Comparison of ENCODE assay signal across 9 mouse cellular contexts in genomic region chr11:61024996-61025395, GRCm38 (mm10). TPM values are rescaled to one million over a fixed set of nuclear protein-coding genes. Genes with fewer than 3 reads are reported as not detected.
A peak's percentile ranks its signal among the peaks of the same experiment; 100 is the strongest.
DNase-seq lines count a peak whose midpoint lies in the region; ATAC-seq and TF ChIP-seq lines count a peak whose summit lies in the region.
"Had no signal": no experiment of that assay in that cellular context is flagged by ENCODE, and none has a peak within 500 bp of the region (broad histone marks: within the 10 kb centered on the region; RNA-seq: fewer than 3 reads in every experiment).

No protein-coding gene starts in this region.

- H3K4me2 ChIP-seq in intestine, embryonic 14.5 days (ENCODE audit: low read length): no peak overlapping the region
- no peak overlapping the region for H3K4me2 ChIP-seq in intestine, postnatal 0 days (replicated peaks; ENCODE audit: low read depth)
- peak overlapping the region; percentile 68 for H3K4me2 ChIP-seq in heart, postnatal 0 days (ENCODE audit: low read depth, low read length)
- peak overlapping the region; percentile 77 for H3K4me2 ChIP-seq in neural tube, embryonic 13.5 days

- no peak for TF ChIP-seq EP300 in heart, postnatal 0 days (IDR thresholded peaks at IDR 0.05; ENCODE audit: low read depth)

- H3K36me3 ChIP-seq in intestine, embryonic 14.5 days (ENCODE audit: control insufficient read depth, insufficient read depth, low read length): no peaks in the 10 kb centered on the region
- H3K36me3 ChIP-seq in intestine, postnatal 0 days (ENCODE audit: control insufficient read depth, insufficient read depth): no peaks in the 10 kb centered on the region
- no peaks in the 10 kb centered on the region for H3K36me3 ChIP-seq in heart, postnatal 0 days (replicated peaks; ENCODE audit: control insufficient read depth, insufficient read depth, low read length)
- no peaks in the 10 kb centered on the region for H3K36me3 ChIP-seq in neural tube, embryonic 13.5 days
- H3K36me3 ChIP-seq in thymus, adult 2 months (ENCODE audit: control insufficient read depth, insufficient read depth, low read length): no peaks in the 10 kb centered on the region

- TF ChIP-seq CTCF in intestine, postnatal 0 days (IDR thresholded peaks at IDR 0.05; ENCODE audit: low read depth): no peak
- no peak for TF ChIP-seq CTCF in heart, postnatal 0 days (IDR thresholded peaks at IDR 0.05; ENCODE audit: low read depth)
- TF ChIP-seq CTCF in thymus, adult 2 months (IDR thresholded peaks at IDR 0.05; ENCODE audit: borderline replicate concordance, control insufficient read depth, extremely low read depth, insufficient read depth, low read length, poor library complexity): no peak

- peaks cover 57% of the 10 kb centered on the region for H3K27me3 ChIP-seq in intestine, embryonic 14.5 days (replicated peaks; ENCODE audit: control insufficient read depth, insufficient read depth, low read length)
- H3K27me3 ChIP-seq in intestine, postnatal 0 days (replicated peaks; ENCODE audit: control insufficient read depth, insufficient read depth, low read length): peaks cover 39% of the 10 kb centered on the region
- peaks cover 34% of the 10 kb centered on the region for H3K27me3 ChIP-seq in heart, postnatal 0 days (ENCODE audit: control insufficient read depth, insufficient read depth, low read length)
- H3K27me3 ChIP-seq in neural tube, embryonic 13.5 days: peaks cover 61% of the 10 kb centered on the region
- no peaks in the 10 kb centered on the region; the same call in 1 of the 2 replicates for H3K27me3 ChIP-seq in thymus, adult 2 months (ENCODE audit: control insufficient read depth, insufficient read depth, low read length)

- no peaks in the 10 kb centered on the region for H3K9me3 ChIP-seq in intestine, embryonic 14.5 days (ENCODE audit: control insufficient read depth, low read length)
- H3K9me3 ChIP-seq in intestine, postnatal 0 days (ENCODE audit: control insufficient read depth): no peaks in the 10 kb centered on the region
- no peaks in the 10 kb centered on the region for H3K9me3 ChIP-seq in heart, postnatal 0 days (replicated peaks; ENCODE audit: control insufficient read depth, low read length)
- H3K9me3 ChIP-seq in neural tube, embryonic 13.5 days: no peaks in the 10 kb centered on the region

- WGBS in intestine, embryonic 14.5 days: 46% methylated on average over 6 of the region's 6 CpGs
- WGBS in intestine, postnatal 0 days: 65% methylated on average over 6 of the region's 6 CpGs
- WGBS in heart, postnatal 0 days: 30% methylated on average over 6 of the region's 6 CpGs
- WGBS in neural tube, embryonic 13.5 days: 42% methylated on average over 6 of the region's 6 CpGs
- WGBS in thymus, adult 2 months: 76% methylated on average over 6 of the region's 6 CpGs

- no peak overlapping the region for H3K4me3 ChIP-seq in intestine, embryonic 14.5 days (ENCODE audit: low read depth, low read length)
- H3K4me3 ChIP-seq in intestine, postnatal 0 days (ENCODE audit: low read depth, low read length): no peak overlapping the region
- H3K4me3 ChIP-seq in heart, postnatal 0 days (ENCODE audit: low read depth, low read length): peak overlapping the region; percentile 7; the same call in 1 of the 2 replicates
- H3K4me3 ChIP-seq in neural tube, embryonic 13.5 days: 0 out of 2 replicates have a peak overlapping the region, but pooled peaks have one; percentile 2
- H3K4me3 ChIP-seq in thymus, adult 2 months (ENCODE audit: control insufficient read depth, insufficient read depth, low read length): no peak overlapping the region

- no peak overlapping the region for H3K27ac ChIP-seq in intestine, embryonic 14.5 days (ENCODE audit: low read depth)
- no peak overlapping the region for H3K27ac ChIP-seq in intestine, postnatal 0 days (ENCODE audit: low read depth, low read length)
- peak overlapping the region; percentile 90 for H3K27ac ChIP-seq in heart, postnatal 0 days (ENCODE audit: low read depth)
- peak overlapping the region; percentile 61 for H3K27ac ChIP-seq in neural tube, embryonic 13.5 days (replicated peaks)
- H3K27ac ChIP-seq in thymus, adult 2 months (ENCODE audit: control insufficient read depth, insufficient read depth, low read length): no peak overlapping the region

- H3K4me1 ChIP-seq in intestine, embryonic 14.5 days (replicated peaks; ENCODE audit: control insufficient read depth, insufficient read depth, low read length): peaks cover 8% of the 10 kb centered on the region; the same call in 1 of the 2 replicates
- no peaks in the 10 kb centered on the region for H3K4me1 ChIP-seq in intestine, postnatal 0 days (replicated peaks; ENCODE audit: control insufficient read depth, insufficient read depth, low read length)
- H3K4me1 ChIP-seq in heart, postnatal 0 days (ENCODE audit: control insufficient read depth, insufficient read depth): peaks cover 54% of the 10 kb centered on the region
- peaks cover 69% of the 10 kb centered on the region for H3K4me1 ChIP-seq in neural tube, embryonic 13.5 days (replicated peaks)
- H3K4me1 ChIP-seq in thymus, adult 2 months (replicated peaks; ENCODE audit: control insufficient read depth, insufficient read depth, low read length): peaks cover 2% of the 10 kb centered on the region

- ATAC-seq in intestine, embryonic 14.5 days (replicated peaks; ENCODE audit: low FRiP score, low TSS enrichment, low read depth): 0 out of 2 replicates have a peak, but pooled peaks have one; percentile 26
- ATAC-seq in intestine, postnatal 0 days: no peak
- ATAC-seq in heart, postnatal 0 days (ENCODE audit: insufficient read depth, low read depth): peak; percentile 59
- peak; percentile 41; the same call in 1 of the 2 replicates for ATAC-seq in neural tube, embryonic 13.5 days (ENCODE audit: low read depth)
- ATAC-seq: activated CD4-positive, CD25-positive, alpha-beta regulatory T cell, adult 4 months had no signal

- TF ChIP-seq POLR2A in thymus, adult 2 months (IDR thresholded peaks at IDR 0.05; ENCODE audit: control insufficient read depth, extremely low read depth, insufficient read depth, low read length, poor library complexity): no peak

- DNase-seq in intestine, embryonic 14.5 days (ENCODE audit: low spot score): no peak
- DNase-seq in cerebellum, adult 8-10 months: peak; percentile 73
- DNase-seq in heart, postnatal 0 days (ENCODE audit: low spot score): peak; percentile 55
- DNase-seq in thymus, adult 2 months: no peak
- no peak for DNase-seq in kidney, postnatal 25 days
- no peak for DNase-seq in embryo, embryonic 11 days

- no peak overlapping the region for H3K9ac ChIP-seq in intestine, embryonic 14.5 days (ENCODE audit: low read length)
- no peak overlapping the region for H3K9ac ChIP-seq in intestine, postnatal 0 days (ENCODE audit: low read depth, low read length)
- no peak overlapping the region; the same call in 1 of the 2 replicates for H3K9ac ChIP-seq in heart, postnatal 0 days (replicated peaks; ENCODE audit: low read depth, low read length)
- H3K9ac ChIP-seq in neural tube, embryonic 13.5 days: peak overlapping the region; percentile 27; the same call in 1 of the 2 replicates

RNA-seq across cellular contexts. Expression of gene Kcnj12, which starts 2.6 kb away (rescaled TPM):
- 1.8 and 1.9 TPM in 2 replicates for polyA plus RNA-seq in intestine, embryonic 14.5 days (2014; fragmentation: Nextera tagmentation; extraction: Ambion mirVana)
- polyA plus RNA-seq in intestine, postnatal 0 days (2015; fragmentation: Nextera tagmentation; extraction: Ambion mirVana): 0.58 and 0.76 TPM in 2 replicates
- 38.9 and 69.3 TPM in 2 replicates for total RNA-seq in heart, postnatal 0 days (2014; rRNA removed; ENCODE audit: low replicate concordance)
- 9.5 and 10.8 TPM in 2 replicates for polyA plus RNA-seq in heart, postnatal 0 days (2015; fragmentation: Nextera tagmentation; extraction: Ambion mirVana)
- 7.8 and 8.1 TPM in 2 replicates for polyA plus RNA-seq in neural tube, embryonic 13.5 days (2015; fragmentation: Nextera tagmentation; extraction: Ambion mirVana)
- polyA plus RNA-seq in thymus, adult 2 months (2012; rRNA removed): 0.51 and 1.8 TPM in 2 replicates
- polyA plus RNA-seq: activated CD4-positive, CD25-positive, alpha-beta regulatory T cell, adult 4 months had no signal

Comparison
In these comparisons a context has a peak if more than half of its experiments do, and no peak if none do; other contexts are left out.
1. DNase-seq: peak in cerebellum, adult 8-10 months (single experiment) and heart, postnatal 0 days (single experiment); none in intestine, embryonic 14.5 days (single experiment), thymus, adult 2 months (single experiment), kidney, postnatal 25 days (0 of 2) and embryo, embryonic 11 days (single experiment).
2. H3K27ac ChIP-seq: peak in heart, postnatal 0 days (single experiment) and neural tube, embryonic 13.5 days (single experiment); none in intestine, embryonic 14.5 days (single experiment), intestine, postnatal 0 days (single experiment) and thymus, adult 2 months (single experiment).
3. H3K4me2 ChIP-seq: peak in heart, postnatal 0 days (single experiment) and neural tube, embryonic 13.5 days (single experiment); none in intestine, embryonic 14.5 days (single experiment) and intestine, postnatal 0 days (single experiment).
4. H3K4me3 ChIP-seq: peak in heart, postnatal 0 days (single experiment) and neural tube, embryonic 13.5 days (single experiment); none in intestine, embryonic 14.5 days (single experiment), intestine, postnatal 0 days (single experiment) and thymus, adult 2 months (single experiment).